Mouse (Mus musculus): ENCODE results near the gene Plekhg2.

Plekhg2 gene

DNA sequence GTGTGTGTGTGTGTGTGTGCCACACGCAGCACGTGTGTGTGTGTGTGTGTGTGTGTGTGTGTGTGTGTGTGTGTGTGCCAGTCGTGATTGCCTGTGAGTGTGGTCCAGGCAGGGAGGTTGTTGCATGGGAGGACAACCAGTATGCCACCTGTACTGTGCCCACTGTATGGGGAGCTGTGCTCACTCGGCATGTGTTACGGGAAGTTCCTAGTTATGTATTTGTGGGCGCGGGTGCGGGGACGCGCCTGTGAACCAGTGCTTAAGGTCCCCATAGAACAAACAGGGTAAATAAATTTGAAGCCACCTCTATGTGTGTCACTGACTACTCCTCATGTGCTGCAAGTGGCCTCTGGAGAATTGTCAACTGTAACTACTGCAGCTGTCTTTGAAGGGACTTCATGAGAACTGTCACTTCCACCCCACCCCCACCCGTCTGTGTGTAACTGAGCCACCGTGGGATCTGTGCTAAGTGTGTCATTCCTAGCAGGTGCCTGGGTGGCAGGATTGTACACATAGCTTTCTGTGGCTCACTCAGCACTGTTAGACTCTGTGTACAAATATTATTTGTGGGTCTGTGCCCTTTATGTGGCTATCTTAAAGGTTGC lies 10.1 kb upstream of the Plekhg2 start:
- DNase-seq, result peak; percentile 34

GRCm38 (mm10) chr7:28381938-28382337 lies 9.5 kb upstream of the Plekhg2 start:
- peak; percentile 89 for DNase-seq

DNA sequence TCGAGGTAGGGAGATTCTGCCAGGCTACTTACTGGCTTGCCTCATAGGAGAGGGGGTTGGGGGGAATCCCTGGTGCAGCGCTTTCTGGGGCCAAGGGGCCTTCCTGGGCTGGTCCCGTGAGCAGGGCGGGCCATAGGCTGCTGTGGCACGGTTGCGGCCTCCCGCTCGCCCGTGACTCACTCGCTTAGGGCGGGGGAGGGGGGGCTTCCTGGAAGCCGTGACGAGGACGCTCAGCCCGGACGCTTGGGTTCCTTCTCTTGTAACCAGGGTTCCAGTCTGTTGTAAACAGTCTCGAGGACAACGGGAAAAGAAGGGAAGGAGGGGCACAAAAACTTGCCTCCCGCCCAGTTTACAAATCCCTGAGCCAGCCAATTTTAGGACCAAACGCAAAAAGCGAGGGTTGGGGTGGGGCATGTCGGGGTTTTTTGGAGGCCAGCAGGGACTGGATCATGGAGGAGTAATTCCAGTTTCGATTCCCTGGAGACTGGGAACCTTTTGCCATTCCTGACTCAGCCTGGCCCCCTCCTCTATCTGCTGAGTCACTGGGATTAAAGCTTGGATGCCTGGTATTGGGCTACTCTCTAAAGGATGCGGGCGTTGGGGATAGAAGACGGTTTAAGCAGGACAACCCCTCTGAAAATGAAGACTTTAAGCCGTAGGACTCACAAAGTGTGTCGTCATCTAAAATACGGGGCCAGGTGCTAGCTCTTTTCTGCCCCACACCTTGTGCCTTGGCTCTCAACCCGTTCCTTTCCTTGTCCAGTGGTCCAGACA lies 8.8 kb upstream of the Plekhg2 start:
- peak; percentile 71 for DNase-seq

GRCm38 (mm10) chr7:28380237-28381016 lies 8.0 kb upstream of the Plekhg2 start, which contains the start of gene Zfp36:
Gene Zfp36 (minus strand): TSS chr7:28380253.
- DNase-seq, result no peak

DNA sequence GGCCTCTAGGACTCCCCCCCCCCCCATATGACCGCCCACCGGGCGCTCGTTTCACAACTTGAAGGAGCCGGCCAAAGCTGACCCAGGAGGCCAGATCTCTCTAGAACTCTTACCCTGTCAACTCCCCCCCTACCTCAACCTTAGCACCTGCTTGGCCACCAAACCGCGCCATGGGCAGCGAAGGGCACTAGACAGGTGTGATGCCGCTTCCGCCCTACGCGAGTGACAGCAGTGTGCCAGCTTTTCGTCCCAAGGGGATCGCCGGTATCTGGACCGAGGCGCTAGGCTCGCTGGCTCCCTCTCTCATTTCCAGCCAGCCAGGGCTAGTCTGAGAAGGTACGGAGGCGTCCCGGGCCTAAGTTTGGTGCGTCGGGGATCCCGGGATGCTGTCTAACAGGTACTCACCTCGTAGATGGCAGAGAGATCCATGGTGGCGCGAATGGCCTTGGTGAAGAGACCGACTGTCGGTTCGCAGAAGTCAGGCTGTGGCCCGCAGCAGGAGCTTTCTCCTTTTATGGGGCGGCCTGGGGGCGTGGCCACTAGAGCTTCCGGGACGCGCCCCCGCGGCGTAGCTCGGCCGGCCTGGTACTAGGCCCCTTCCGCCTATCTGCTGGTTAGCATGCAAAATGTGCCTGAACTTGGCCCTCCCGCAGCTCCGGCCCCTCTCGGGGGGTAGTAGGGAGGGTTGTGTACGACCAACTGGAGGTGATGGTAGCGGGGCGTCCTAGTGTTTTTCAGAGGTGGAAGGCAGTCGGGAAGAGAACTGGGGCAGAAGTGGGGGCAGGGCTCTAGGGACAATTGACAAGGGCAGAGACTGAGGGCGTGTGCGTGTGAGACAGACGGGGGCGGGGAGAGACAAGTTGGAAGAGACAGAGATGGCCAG lies 6.6 kb upstream of the Plekhg2 start:
- peak; percentile 94 for DNase-seq

- DNase-seq, result no peak
Observed at GRCm38 (mm10) chr7:28378066-28378690, 5.8 kb upstream of the Plekhg2 start.

DNA sequence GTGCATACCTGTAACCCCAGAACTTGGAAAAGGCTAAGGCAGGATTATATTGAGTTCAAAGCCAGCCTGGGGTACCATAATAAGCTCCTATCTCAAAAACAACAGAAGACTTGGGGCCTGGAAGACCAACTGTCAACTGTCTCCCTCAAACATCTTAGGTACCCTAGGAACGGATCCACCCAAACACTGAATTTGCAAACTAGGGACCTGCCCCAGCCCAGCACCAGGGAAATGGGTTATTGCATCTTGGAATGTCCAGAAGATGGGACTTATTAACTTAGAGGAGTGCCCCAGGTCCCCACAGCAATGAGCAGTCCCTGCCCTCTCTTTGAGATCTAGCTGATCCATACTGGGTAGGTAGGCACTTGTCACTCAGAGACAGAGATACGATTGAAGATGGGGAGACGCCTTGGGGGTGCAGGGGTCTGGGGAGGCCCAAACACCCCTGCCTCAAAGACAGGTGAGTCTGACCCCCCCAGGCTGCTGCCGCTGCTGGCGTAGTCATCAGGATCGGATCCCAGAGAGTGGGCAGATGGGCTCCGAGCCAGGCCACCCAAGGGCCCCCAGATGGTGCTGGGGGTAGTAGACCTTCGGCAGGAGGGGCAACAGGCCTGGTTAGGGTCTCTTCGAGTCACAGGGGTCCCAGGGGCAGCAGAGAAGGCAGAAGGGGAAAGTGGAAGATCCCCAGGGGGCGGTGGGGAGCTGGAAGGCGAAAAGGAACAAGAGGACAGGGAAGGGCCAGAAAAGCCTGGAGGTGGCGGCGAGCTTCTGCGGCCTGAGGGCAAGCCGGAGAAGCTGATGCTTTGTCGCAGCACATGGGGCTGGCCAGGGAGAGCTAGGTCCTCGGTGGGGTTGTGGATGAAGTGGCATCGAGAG lies 5.0 kb upstream of the Plekhg2 start:
- no peak for DNase-seq

- peak; percentile 72 for DNase-seq
Observed at GRCm38 (mm10) chr7:28376011-28376771, 3.8 kb upstream of the Plekhg2 start.

DNA sequence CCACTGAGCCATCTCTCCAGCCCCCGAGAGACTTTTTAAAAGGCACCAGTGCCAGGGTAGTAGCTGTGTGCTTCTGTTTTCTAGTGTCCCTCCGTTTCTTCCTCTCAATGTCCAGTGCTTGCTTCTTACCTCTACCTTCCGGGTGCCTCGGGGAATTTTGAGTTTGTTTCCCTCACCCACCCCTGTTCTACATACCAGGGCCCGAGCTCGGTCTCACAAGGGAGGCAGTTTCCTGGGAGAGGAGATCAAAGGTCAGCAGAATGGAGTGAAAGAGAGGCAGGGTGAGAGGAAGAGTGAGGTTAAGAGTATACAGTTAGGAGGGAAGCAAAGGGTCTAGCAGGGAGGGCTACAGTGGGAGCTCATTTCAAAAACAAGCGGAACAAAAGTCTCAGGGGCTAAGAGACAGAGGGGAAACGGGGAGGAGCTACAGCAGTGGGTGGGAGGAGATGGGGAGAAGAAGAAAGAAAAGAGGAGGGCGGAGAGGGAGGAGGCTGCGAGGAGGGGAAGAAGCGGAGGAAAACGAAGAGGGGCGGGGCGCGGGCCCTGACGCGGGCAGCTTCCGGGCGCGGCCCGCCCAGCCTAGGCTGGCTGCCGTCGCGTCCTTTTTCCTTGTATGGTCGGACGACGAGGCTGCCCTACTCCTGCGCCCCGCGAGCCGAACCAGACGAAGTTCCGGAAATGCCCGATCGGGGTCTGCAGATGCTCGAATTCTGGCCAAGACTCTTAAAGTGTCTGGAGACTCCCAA lies 3.0 kb upstream of the Plekhg2 start:
- DNase-seq, result peak; percentile 96

GRCm38 (mm10) chr7:28374647-28375046 lies 2.2 kb upstream of the Plekhg2 start:
- DNase-seq, result no peak

GRCm38 (mm10) chr7:28373891-28374495 lies 1.6 kb upstream of the Plekhg2 start:
- no peak for DNase-seq

GRCm38 (mm10) chr7:28373131-28373581 lies 757 bp upstream of the Plekhg2 start:
- DNase-seq, result peak; percentile 91

GRCm38 (mm10) chr7:28371514-28371989 lies 847 bp downstream of the Plekhg2 start:
- peak; percentile 78 for DNase-seq

GRCm38 (mm10) chr7:28370977-28371513 lies 1.4 kb downstream of the Plekhg2 start:
- no peak for DNase-seq

DNA sequence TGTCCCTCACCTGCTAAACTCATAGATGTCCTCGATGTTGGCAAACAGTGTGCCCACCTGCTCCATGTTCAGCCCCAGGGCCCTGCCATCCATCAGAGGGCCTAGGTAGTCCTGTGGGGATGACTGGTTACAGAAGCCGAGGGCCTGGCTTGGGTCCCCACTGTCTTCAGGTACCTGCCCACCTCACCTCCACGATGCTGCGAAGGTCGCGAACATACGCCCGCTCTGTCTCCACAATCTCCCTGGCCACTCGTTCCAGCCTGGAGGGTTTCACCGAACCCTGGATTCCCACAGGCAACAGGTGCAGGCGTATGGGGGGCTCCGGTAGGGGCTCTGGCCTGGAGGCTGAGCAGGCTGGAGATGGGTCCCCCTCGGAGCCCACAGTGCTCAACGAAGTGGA lies 2.3 kb downstream of the Plekhg2 start:
- DNase-seq, result no peak

DNA sequence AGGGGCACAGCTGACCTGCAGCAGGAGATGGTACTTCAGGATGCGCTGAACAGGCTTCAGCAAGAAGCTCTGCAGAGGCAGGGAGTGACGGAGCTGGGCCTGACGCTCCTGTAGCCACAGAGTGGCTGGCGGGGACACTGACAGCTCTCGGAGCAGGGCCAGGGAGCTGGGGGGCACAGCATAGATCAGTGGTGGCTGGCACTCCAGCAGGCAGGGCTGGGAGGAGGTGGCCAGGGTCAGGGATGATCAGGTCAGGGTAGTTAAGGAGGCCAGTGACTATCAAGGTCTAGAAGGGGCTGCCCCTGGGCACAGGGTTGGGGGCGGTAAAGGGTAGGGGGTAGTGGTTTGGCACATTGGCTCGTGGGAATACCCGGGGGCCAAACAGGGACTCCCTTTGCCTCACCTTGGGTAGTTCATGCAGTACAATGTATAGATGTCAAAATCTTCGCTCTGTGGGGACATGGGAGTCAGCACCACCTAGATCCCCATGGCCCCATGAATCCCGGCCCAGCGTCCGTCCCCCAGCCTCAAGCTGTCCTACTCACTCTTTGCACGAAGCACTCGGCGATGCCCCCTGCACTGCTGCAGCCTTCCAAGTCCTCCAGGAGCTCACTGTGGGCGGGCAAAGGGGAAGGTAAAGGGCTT lies 4.0 kb downstream of the Plekhg2 start:
- no peak for DNase-seq

DNA sequence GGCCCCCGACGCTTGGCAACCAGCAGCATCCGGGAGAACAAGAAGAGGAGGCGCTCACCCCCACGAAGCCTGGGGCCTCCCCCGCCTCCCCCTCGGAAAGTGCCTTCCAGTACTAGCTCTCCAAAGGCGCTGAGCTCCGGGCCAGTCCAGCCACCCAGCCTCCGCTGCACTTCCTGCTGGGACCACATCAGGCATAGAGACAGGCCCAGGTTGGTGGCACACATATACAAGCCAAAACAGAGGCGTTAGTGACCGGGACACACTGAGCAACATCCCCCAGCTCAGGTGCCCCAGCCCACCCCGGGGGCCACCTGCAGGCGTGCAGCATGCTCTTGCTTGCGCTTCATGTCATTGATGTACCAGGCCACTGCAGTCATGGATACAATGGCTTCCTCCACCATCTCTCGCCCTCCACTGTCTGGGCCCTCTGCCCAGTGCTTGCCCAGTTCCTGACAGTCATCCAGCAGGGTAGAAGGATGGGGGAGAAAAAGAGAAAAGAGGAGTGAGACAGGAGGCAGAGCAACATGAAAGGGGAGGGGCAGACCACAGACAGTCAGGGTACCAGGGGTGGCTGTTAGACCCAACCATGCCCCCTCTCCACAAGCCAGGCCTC lies 4.6 kb downstream of the Plekhg2 start:
- no peak for DNase-seq

Measured in embryo, embryonic 11 days (tissue).